Mouse (Mus musculus): ENCODE data around the gene Pou6f2. TPM values are rescaled to one million over a fixed set of nuclear protein-coding genes. Genes with fewer than 3 reads are reported as not detected.

Pou6f2 gene
- polyA plus RNA-seq, 1 experiment, result 6.0 TPM

DNA sequence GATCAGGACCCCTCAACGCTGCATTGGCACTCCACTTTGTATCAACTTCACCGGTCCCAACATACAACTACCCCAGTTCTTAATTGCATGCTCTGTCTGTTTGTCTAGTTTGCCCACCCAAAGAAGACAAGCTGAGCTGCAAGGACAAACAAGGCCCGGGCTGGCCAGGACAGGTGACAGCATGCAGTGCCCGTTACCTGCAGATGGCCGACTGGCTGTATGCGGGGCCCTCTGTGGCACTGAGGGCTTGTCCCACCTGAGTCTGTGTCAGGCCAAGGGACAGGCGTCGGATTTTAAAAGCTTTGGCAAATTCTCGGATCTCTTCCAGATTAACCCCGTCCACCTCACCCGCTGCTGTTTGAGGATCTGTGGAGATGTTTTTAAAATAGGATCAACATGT, 268.7 kb downstream of the Pou6f2 start:
- no peak for DNase-seq (ENCODE audit: low read depth)
- TF ChIP-seq POLR2A (IDR thresholded peaks at IDR 0.05; ENCODE audit: borderline replicate concordance, extremely low read depth, insufficient read depth, insufficient read length, poor library complexity, severe bottlenecking) (no peak), CTCF (IDR thresholded peaks at IDR 0.05; ENCODE audit: borderline replicate concordance, extremely low read depth, insufficient read depth, insufficient read length) (no peak)

DNA sequence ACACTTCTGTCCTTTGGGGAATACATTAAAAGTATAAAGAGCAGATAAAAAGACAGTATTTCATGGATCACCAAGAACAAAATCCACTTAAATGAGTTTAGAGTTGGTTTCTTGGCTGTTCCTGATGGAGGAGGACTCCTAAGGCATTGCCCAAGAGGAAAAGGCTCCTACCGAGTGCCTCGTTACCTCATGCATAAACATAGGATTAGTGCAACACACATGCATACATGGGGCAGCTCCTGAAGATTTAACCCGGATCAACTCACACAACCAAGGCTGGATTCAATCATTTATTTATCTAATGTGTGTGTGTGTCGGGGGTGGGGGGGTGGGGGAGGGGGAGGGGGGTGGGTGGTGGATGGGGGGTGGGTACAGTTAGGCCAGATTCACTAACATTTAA, 269.4 kb downstream of the Pou6f2 start:
- TF ChIP-seq POLR2A (IDR thresholded peaks at IDR 0.05; ENCODE audit: borderline replicate concordance, extremely low read depth, insufficient read depth, insufficient read length, poor library complexity, severe bottlenecking), result no peak
- no peak for TF ChIP-seq CTCF (IDR thresholded peaks at IDR 0.05; ENCODE audit: borderline replicate concordance, extremely low read depth, insufficient read depth, insufficient read length)
- peak; percentile 46 for DNase-seq (ENCODE audit: low read depth)

DNA sequence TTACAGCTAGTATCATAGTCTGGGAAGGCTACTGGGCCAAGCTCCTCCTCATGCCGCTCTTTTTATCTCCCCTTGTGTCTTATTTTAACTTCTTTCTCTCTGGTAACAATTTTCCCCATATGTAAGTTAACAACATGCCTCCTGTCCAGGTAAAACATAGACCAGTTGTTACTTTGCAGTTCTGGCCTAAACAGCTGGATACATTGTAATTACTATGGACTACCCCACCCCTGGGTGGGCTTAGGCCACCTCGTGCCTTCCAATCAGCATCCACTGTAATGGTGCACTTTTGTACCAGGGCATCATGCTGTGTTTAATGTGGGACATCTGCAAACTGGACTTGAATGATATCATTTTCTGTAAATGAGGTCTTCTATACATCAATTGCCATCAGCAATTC, 271.4 kb downstream of the Pou6f2 start:
- no peak for DNase-seq (ENCODE audit: low read depth)
- TF ChIP-seq CTCF (IDR thresholded peaks at IDR 0.05; ENCODE audit: borderline replicate concordance, extremely low read depth, insufficient read depth, insufficient read length) (no peak), POLR2A (IDR thresholded peaks at IDR 0.05; ENCODE audit: borderline replicate concordance, extremely low read depth, insufficient read depth, insufficient read length, poor library complexity, severe bottlenecking) (no peak)

DNA sequence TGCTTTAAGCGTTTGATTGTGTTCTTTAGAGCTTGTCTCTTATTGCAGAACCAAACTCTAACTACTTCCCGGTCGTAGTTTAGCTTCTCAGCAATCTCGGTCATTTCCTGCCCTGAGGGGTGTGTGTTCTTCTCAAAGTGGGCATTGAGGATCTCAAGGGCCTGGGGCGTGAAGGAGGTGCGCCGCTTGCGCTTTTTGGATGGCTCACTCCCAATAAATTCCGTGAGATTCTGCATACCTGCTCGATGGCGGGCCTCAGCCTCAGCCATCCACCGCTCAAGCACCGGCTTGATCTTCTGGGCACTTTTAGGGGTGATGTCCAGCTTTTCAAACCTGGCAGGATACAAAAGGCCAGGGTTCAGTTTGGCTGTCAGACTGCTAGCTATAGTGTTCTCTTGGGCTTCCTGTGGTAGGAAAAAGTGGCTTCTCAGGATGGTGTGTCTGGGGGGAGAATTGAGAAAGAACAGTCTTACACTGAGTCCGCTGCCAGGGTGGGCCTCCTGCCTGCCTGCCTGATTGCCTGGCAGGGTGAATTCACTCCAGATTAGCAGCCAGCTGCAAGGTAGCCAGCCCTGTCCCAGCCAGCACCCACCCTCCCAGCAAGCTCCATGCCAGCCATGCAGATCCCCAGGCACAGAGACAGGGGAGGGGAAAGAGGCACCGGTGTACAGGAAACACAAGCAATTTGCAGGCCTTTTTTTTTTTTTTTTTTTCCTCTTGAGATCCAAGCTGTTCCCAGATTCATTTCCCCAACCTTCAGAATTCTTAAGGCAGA, 272.1 kb downstream of the Pou6f2 start:
- peak; percentile 80 for DNase-seq (ENCODE audit: low read depth)
- TF ChIP-seq CTCF (IDR thresholded peaks at IDR 0.05; ENCODE audit: borderline replicate concordance, extremely low read depth, insufficient read depth, insufficient read length) (no peak), POLR2A (IDR thresholded peaks at IDR 0.05; ENCODE audit: borderline replicate concordance, extremely low read depth, insufficient read depth, insufficient read length, poor library complexity, severe bottlenecking) (no peak)

DNA sequence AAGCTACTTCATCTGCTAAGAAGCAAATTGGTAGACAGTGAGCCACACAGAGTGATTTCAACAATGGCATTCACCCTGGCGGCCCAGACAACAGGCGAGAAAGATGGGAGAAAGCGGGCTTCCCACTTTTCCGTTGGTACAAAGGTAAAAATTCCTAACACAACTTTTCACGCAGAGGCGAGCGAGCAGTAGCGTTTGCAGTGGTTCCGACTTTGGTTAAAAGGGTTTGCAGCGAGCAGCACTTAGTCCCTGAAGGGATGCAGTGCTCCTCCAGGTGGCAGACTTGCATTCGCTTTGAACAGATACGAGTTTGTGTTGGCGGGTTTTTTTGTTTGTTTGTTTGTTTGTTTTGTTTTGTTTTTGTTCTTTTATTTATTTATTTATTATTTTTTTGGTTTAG, 273.1 kb downstream of the Pou6f2 start:
- TF ChIP-seq CTCF (IDR thresholded peaks at IDR 0.05; ENCODE audit: borderline replicate concordance, extremely low read depth, insufficient read depth, insufficient read length) (peak; percentile 71), POLR2A (IDR thresholded peaks at IDR 0.05; ENCODE audit: borderline replicate concordance, extremely low read depth, insufficient read depth, insufficient read length, poor library complexity, severe bottlenecking) (no peak)
- peak; percentile 89 for DNase-seq (ENCODE audit: low read depth)

DNA sequence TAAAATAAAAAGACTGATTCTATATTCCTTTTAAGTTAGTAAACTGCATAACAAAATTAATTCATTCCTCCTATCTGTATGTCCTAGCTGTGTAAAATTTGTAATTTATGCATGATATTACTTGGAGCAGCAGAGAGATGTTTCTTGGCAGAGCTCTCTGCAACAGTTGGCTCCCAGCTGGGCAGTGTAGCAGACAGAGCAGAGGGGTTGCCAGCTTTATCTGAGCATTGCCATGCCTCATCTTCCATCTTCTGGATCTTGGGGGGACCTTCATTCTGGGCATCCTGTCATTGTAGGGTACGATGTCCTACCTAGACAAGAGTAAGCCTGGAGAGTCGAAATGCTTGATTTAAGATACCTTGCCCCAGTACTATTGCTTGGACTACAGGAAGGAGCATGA, 277.1 kb downstream of the Pou6f2 start:
- DNase-seq (ENCODE audit: low read depth), result peak; percentile 55
- TF ChIP-seq CTCF (IDR thresholded peaks at IDR 0.05; ENCODE audit: borderline replicate concordance, extremely low read depth, insufficient read depth, insufficient read length) (no peak), POLR2A (IDR thresholded peaks at IDR 0.05; ENCODE audit: borderline replicate concordance, extremely low read depth, insufficient read depth, insufficient read length, poor library complexity, severe bottlenecking) (no peak)

DNA sequence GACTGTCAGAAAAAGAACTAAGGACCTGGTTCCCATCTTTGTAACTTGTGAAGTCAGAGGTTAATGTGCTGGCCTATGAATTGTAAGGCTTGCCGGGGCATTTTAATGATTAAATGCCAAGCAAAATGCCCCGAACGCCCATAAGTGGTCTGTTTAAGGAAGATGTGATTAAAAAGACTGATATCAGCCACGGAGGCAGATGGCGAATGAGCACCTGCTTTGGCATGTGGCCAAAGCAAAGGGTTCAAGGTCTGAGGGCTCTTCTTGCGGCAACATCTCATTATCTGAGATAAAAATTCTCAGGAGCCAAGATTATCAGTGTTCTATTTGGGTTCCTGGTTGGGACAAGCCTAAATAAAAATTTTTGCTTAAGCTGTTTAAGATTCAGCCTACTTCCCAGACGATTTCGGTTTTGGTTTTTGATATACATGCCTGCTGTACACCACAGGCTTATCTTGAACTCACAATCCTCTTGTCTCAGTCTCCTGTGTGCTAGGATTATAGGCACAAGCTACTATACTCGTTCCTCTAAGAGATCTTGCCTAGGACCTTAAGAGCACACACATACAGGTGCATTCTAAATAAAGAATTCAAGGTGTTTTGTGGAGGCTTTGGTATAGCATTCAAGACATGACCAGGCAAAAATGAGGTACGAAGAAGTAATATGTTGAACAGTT, 315.9 kb downstream of the Pou6f2 start:
- DNase-seq (ENCODE audit: low read depth), result peak; percentile 3
- TF ChIP-seq POLR2A (IDR thresholded peaks at IDR 0.05; ENCODE audit: borderline replicate concordance, extremely low read depth, insufficient read depth, insufficient read length, poor library complexity, severe bottlenecking) (no peak), CTCF (IDR thresholded peaks at IDR 0.05; ENCODE audit: borderline replicate concordance, extremely low read depth, insufficient read depth, insufficient read length) (no peak)

Data from brain, embryonic 14.5 days (tissue).